8 mouse cellular contexts compared by ENCODE assay signal in genomic region chr10:60531349-60531748, GRCm38 (mm10).
A peak's percentile ranks its signal among the peaks of the same experiment; 100 is the strongest.
DNase-seq lines count a peak whose midpoint lies in the region; ATAC-seq and TF ChIP-seq lines count a peak whose summit lies in the region.

No protein-coding gene starts in this region.

- no peaks in the 10 kb centered on the region for H3K9me3 ChIP-seq in liver, embryonic 12.5 days (replicated peaks)

- no peaks in the 10 kb centered on the region for H3K79me2 ChIP-seq in liver, adult 2 months (ENCODE audit: control insufficient read depth, insufficient read depth, low read length)

- no peaks in the 10 kb centered on the region for H3K27me3 ChIP-seq in liver, adult 2 months (ENCODE audit: control insufficient read depth, insufficient read depth, low read length)
- peaks cover 5% of the 10 kb centered on the region; the same call in 1 of the 2 replicates for H3K27me3 ChIP-seq in liver, embryonic 12.5 days (replicated peaks)

- peak; percentile 14 for DNase-seq in liver, adult 2 months (ENCODE audit: extremely low read depth, low read depth, low spot score)
- peak; percentile 84 for DNase-seq in NIH3T3 (ENCODE audit: low read depth)
- peak; percentile 77 to 89 for DNase-seq in cerebellum, postnatal 10 days
- peak; percentile 28 to 42 for DNase-seq in frontal cortex, postnatal 36 days (ENCODE audit: low spot score in 2 of 2)
- DNase-seq in left cerebral cortex, adult 11 months (ENCODE audit: low spot score) = peak; percentile 18
- peak; percentile 27 to 54 for DNase-seq in natural killer cell, adult 2 months (ENCODE audit: low spot score in 2 of 2)
- DNase-seq in thymus, postnatal 25 days = peak; percentile 63

- no peak overlapping the region for H3K4me2 ChIP-seq in liver, embryonic 12.5 days

- H3K4me1 ChIP-seq in liver, adult 2 months (ENCODE audit: control insufficient read depth, insufficient read depth, low read length) = no peaks in the 10 kb centered on the region
- 0 out of 2 replicates have a peak, but pooled peaks cover 3% of the 10 kb centered on the region for H3K4me1 ChIP-seq in liver, embryonic 12.5 days

- no peaks in the 10 kb centered on the region for H3K36me3 ChIP-seq in liver, adult 2 months (ENCODE audit: control insufficient read depth, insufficient read depth, low read length)
- H3K36me3 ChIP-seq in liver, embryonic 12.5 days = no peaks in the 10 kb centered on the region

- H3K27ac ChIP-seq in liver, adult 2 months (replicated peaks; ENCODE audit: insufficient read depth, low read depth, low read length) = no peak overlapping the region
- no peak overlapping the region for H3K27ac ChIP-seq in liver, embryonic 12.5 days

- no peak overlapping the region for H3K4me3 ChIP-seq in liver, adult 2 months (ENCODE audit: insufficient read depth, low read depth, low read length)
- H3K4me3 ChIP-seq in liver, embryonic 12.5 days = no peak overlapping the region

- no peak for TF ChIP-seq POLR2A in liver, adult 2 months (IDR thresholded peaks at IDR 0.05; ENCODE audit: extremely low read depth, insufficient read depth, low read length)

- ATAC-seq in liver, embryonic 12.5 days = no peak

- no peak overlapping the region for H3K9ac ChIP-seq in liver, adult 2 months (ENCODE audit: low read depth, low read length)
- H3K9ac ChIP-seq in liver, embryonic 12.5 days = no peak overlapping the region

- peak; percentile 78 for TF ChIP-seq CTCF in liver, adult 2 months (IDR thresholded peaks at IDR 0.05; ENCODE audit: low read depth, low read length)

- 47% methylated on average over 2 of the region's 2 CpGs for WGBS in liver, adult 2 months
- 20% methylated on average over 2 of the region's 2 CpGs for WGBS in liver, embryonic 12.5 days (ENCODE audit: insufficient replicate concordance)

Comparison
In these comparisons a context has a peak if more than half of its experiments do, and no peak if none do; other contexts are left out.
1. DNase-seq: peak in every context shown above with its lines; median percentile 84 in NIH3T3; 83 in cerebellum, postnatal 10 days; 63 in thymus, postnatal 25 days; 40 in natural killer cell, adult 2 months; 35 in frontal cortex, postnatal 36 days; 18 in left cerebral cortex, adult 11 months; 14 in liver, adult 2 months.